Mouse (Mus musculus) liver, embryonic 13.5 days (tissue): ENCODE results near the gene Atp6v0a1. TPM values are rescaled to one million over a fixed set of nuclear protein-coding genes. Genes with fewer than 3 reads are reported as not detected.

Experiments
- ATAC-seq: fragments of 200-750 bp; cut with Nextera tagmentation; 2 replicates; pipeline ENCODE4 v1.8.0; 2017; ENCODE audit warnings: low read depth, mild to moderate bottlenecking, moderate number of reproducible peaks, moderate library complexity
- DNase-seq: peaks from one replicate; pipeline ENCODE4 v3.0.0; 2022
- H3K27ac ChIP-seq: fragments of 300-500 bp; sonication (generic); 2 replicates; pipeline ENCODE4 v1.5.1; 2015; ENCODE audit warnings: moderate library complexity, mild to moderate bottlenecking, inconsistent platforms
- H3K27me3 ChIP-seq: fragments of 300-500 bp; sonication (generic); 2 replicates; pipeline ENCODE4 v1.6.1; 2015; ENCODE audit warnings: mild to moderate bottlenecking, inconsistent platforms
- H3K36me3 ChIP-seq: fragments of 300-500 bp; sonication (generic); 2 replicates; pipeline ENCODE4 v1.6.1; 2015; ENCODE audit warnings: mild to moderate bottlenecking, inconsistent platforms
- H3K4me1 ChIP-seq: fragments of 300-500 bp; sonication (generic); replicated peaks from 2 replicates; pipeline ENCODE4 v1.6.1; 2015; ENCODE audit warnings: inconsistent platforms
- H3K4me2 ChIP-seq: fragments of 300-500 bp; sonication (generic); 2 replicates; pipeline ENCODE4 v1.6.1; 2015; ENCODE audit warnings: inconsistent platforms, mild to moderate bottlenecking, moderate library complexity
- H3K4me3 ChIP-seq: fragments of 300-500 bp; sonication (generic); replicated peaks from 2 replicates; pipeline ENCODE4 v1.5.1; 2015; ENCODE audit warnings: mild to moderate bottlenecking, inconsistent platforms
- H3K9ac ChIP-seq: fragments of 300-500 bp; sonication (generic); 2 replicates; pipeline ENCODE4 v1.6.1; 2015; ENCODE audit warnings: mild to moderate bottlenecking, inconsistent platforms
- H3K9me3 ChIP-seq: fragments of 300-500 bp; sonication (generic); replicated peaks from 2 replicates; pipeline ENCODE4 v1.6.1; 2016; ENCODE audit warnings: inconsistent platforms
- WGBS: fragments of 180-500 bp; shearing (Covaris S2); methylation state at CpG from one replicate; pipeline ENCODE4 v1.1.7; 2015; ENCODE audit not compliant: insufficient replicate concordance; 5-methylcytosine and 5-hydroxymethylcytosine counted together
- microRNA-seq: library from miRNA; unstranded; fragments of <30 nt; microRNA quantifications from one replicate; pipeline ENCODE4, GENCODE M21; 2016
- polyA plus RNA-seq: library from polyadenylated mRNA; unstranded; fragments of >200 nt; fragmentation: Nextera tagmentation; extraction: Ambion mirVana; gene quantifications from 2 replicates; pipeline ENCODE4 v1.2.1, GENCODE M21; 2015

The Atp6v0a1 gene
- polyA plus RNA-seq, 1 experiment from 2014 or later, result 52.8 TPM

- no peak for DNase-seq
- peaks cover 33% of the 10 kb centered on the region for H3K4me1 ChIP-seq
- H3K27ac ChIP-seq, result no peak overlapping the region
- 90% methylated on average over 3 of the region's 3 CpGs for WGBS
- no peaks in the 10 kb centered on the region for H3K9me3 ChIP-seq
- ATAC-seq, result no peak
- no peak overlapping the region for H3K9ac ChIP-seq
- no peak overlapping the region for H3K4me2 ChIP-seq
- peaks cover 27% of the 10 kb centered on the region for H3K36me3 ChIP-seq
- no peaks in the 10 kb centered on the region for H3K27me3 ChIP-seq
- H3K4me3 ChIP-seq, result no peak overlapping the region
Measured at GRCm38 (mm10) chr11:101112186-101112585, 102.9 kb downstream of the Atp6v0a1 start.

Small RNA genes lying within 50 kb of the gene (microRNA-seq; reads per million reads assigned to microRNA genes)
- 3.8 reads per million, percentile 7 among the genes with 10 or more reads in this experiment for gene Mir6928

Other genes starting within 250 kb of the Atp6v0a1 start
- gene Kcnh4, start 249.5 kb upstream of the Atp6v0a1 start, polyA plus RNA-seq, result not detected in 2 replicates
- not detected in 2 replicates for gene Hcrt, start 246.5 kb upstream of the Atp6v0a1 start, polyA plus RNA-seq
- gene Ghdc, start 238.5 kb upstream of the Atp6v0a1 start, polyA plus RNA-seq, result 1.4 and 2.4 TPM in 2 replicates
- gene Stat5b, start 158.7 kb upstream of the Atp6v0a1 start, polyA plus RNA-seq, result 21.1 and 23.8 TPM in 2 replicates
- gene Stat5a, start 150.1 kb upstream of the Atp6v0a1 start, polyA plus RNA-seq, result 11.1 and 14.6 TPM in 2 replicates
- 28.5 and 32.8 TPM in 2 replicates for gene Stat3, start 69.9 kb upstream of the Atp6v0a1 start, polyA plus RNA-seq
- gene Cavin1, start 38.6 kb upstream of the Atp6v0a1 start, polyA plus RNA-seq, result 25.5 and 26.6 TPM in 2 replicates
- 6.0 TPM in 2 replicates for gene Naglu, start 60.6 kb downstream of the Atp6v0a1 start, polyA plus RNA-seq
- 0.14 and 0.24 TPM in 2 replicates for gene Hsd17b1, start 69.0 kb downstream of the Atp6v0a1 start, polyA plus RNA-seq
- gene Coasy, start 73.1 kb downstream of the Atp6v0a1 start, polyA plus RNA-seq, result 23.0 and 23.2 TPM in 2 replicates
- gene Mlx, start 77.8 kb downstream of the Atp6v0a1 start, polyA plus RNA-seq, result 32.5 and 34.4 TPM in 2 replicates
- 26.4 and 27.1 TPM in 2 replicates for gene Psmc3ip, start 86.0 kb downstream of the Atp6v0a1 start, polyA plus RNA-seq
- gene Retreg3, start 110.4 kb downstream of the Atp6v0a1 start, polyA plus RNA-seq, result 11.5 and 13.0 TPM in 2 replicates
- 49.7 and 54.4 TPM in 2 replicates for gene Tubg1, start 110.5 kb downstream of the Atp6v0a1 start, polyA plus RNA-seq
- 0.29 and 0.37 TPM in 2 replicates for gene Tubg2, start 146.5 kb downstream of the Atp6v0a1 start, polyA plus RNA-seq
- 0.09 and 0.12 TPM in 2 replicates for gene Cntnap1, start 161.1 kb downstream of the Atp6v0a1 start, polyA plus RNA-seq
- gene Plekhh3, start 161.9 kb downstream of the Atp6v0a1 start, polyA plus RNA-seq, result 1.0 and 1.1 TPM in 2 replicates
- gene Ccr10, start 166.0 kb downstream of the Atp6v0a1 start, polyA plus RNA-seq, result not detected in 2 replicates
- gene Ezh1, start 217.0 kb downstream of the Atp6v0a1 start, polyA plus RNA-seq, result 6.6 and 7.4 TPM in 2 replicates
- gene Ramp2, start 236.6 kb downstream of the Atp6v0a1 start, polyA plus RNA-seq, result 23.4 and 25.4 TPM in 2 replicates
- 98.5 and 99.4 TPM in 2 replicates for gene Vps25, start 244.3 kb downstream of the Atp6v0a1 start, polyA plus RNA-seq